Mouse (Mus musculus) embryonic facial prominence, embryonic 13.5 days (tissue): ENCODE results near the gene Rfc5. TPM values are rescaled to one million over a fixed set of nuclear protein-coding genes. Genes with fewer than 3 reads are reported as not detected.

Source experiments
- ATAC-seq: fragments of 200-750 bp; cut with Nextera tagmentation; 2 replicates; pipeline ENCODE4 v1.8.0; 2017; ENCODE audit warnings: low read depth; ENCODE audit not compliant: insufficient number of reproducible peaks, insufficient read depth, low FRiP score, low TSS enrichment
- H3K27ac ChIP-seq: fragments of 300-500 bp; sonication (generic); 2 replicates; pipeline ENCODE4 v1.5.1; 2015; ENCODE audit warnings: moderate library complexity, mild to moderate bottlenecking, inconsistent platforms
- H3K27me3 ChIP-seq: fragments of 300-500 bp; sonication (generic); 2 replicates; pipeline ENCODE4 v1.6.1; 2015; ENCODE audit warnings: mild to moderate bottlenecking, inconsistent platforms
- H3K36me3 ChIP-seq: fragments of 300-500 bp; sonication (generic); 2 replicates; pipeline ENCODE4 v1.6.1; 2015; ENCODE audit warnings: mild to moderate bottlenecking, inconsistent platforms
- H3K4me1 ChIP-seq: fragments of 300-500 bp; sonication (generic); 2 replicates; pipeline ENCODE4 v1.6.1; 2015; ENCODE audit warnings: inconsistent platforms
- H3K4me2 ChIP-seq: fragments of 300-500 bp; sonication (generic); 2 replicates; pipeline ENCODE4 v1.6.1; 2015; ENCODE audit warnings: moderate library complexity, mild to moderate bottlenecking, inconsistent platforms
- H3K4me3 ChIP-seq: fragments of 300-500 bp; sonication (generic); 2 replicates; pipeline ENCODE4 v1.5.1; 2015; ENCODE audit warnings: mild to moderate bottlenecking, inconsistent platforms
- H3K9ac ChIP-seq: fragments of 300-500 bp; sonication (generic); 2 replicates; pipeline ENCODE4 v1.6.1; 2015; ENCODE audit warnings: mild to moderate bottlenecking, inconsistent platforms
- H3K9me3 ChIP-seq: fragments of 300-500 bp; sonication (generic); 2 replicates; pipeline ENCODE4 v1.6.1; 2016; ENCODE audit warnings: inconsistent platforms
- WGBS: fragments of 180-500 bp; shearing (Covaris S2); methylation state at CpG from one replicate; pipeline ENCODE4 v1.1.7; 2015; ENCODE audit warnings: mixed read lengths; 5-methylcytosine and 5-hydroxymethylcytosine counted together
- polyA plus RNA-seq: library from polyadenylated mRNA; unstranded; fragments of >200 nt; fragmentation: Nextera tagmentation; extraction: Ambion mirVana; gene quantifications from 2 replicates; pipeline ENCODE4 v1.2.1, GENCODE M21; 2015

Rfc5 gene
- polyA plus RNA-seq, 1 experiment from 2014 or later: 87.7 TPM

GRCm38 (mm10) chr5:117358248-117358630, 30.6 kb downstream of the Rfc5 start:
- Histone ChIP-seq H3K9me3 (no peaks in the 10 kb centered on the region), H3K27ac (0 out of 2 replicates have a peak overlapping the region, but pooled peaks have one; percentile 87), H3K4me2 (peak overlapping the region; percentile 93), H3K36me3 (no peaks in the 10 kb centered on the region; the same call in 1 of the 2 replicates), H3K9ac (peak overlapping the region; percentile 96), H3K4me1 (peaks cover 50% of the 10 kb centered on the region), H3K27me3 (no peaks in the 10 kb centered on the region), H3K4me3 (peak overlapping the region; percentile 93)
- ATAC-seq: no peak
- 10% methylated on average over 6 of the region's 6 CpGs for WGBS

- Histone ChIP-seq H3K9me3 (no peaks in the 10 kb centered on the region), H3K36me3 (no peaks in the 10 kb centered on the region), H3K9ac (peak overlapping the region; percentile 96), H3K27me3 (no peaks in the 10 kb centered on the region), H3K27ac (peak overlapping the region; percentile 87), H3K4me1 (peaks cover 45% of the 10 kb centered on the region), H3K4me3 (peak overlapping the region; percentile 93), H3K4me2 (peak overlapping the region; percentile 93)
- under 1% methylated on average over 49 of the region's 49 CpGs for WGBS
- peak; percentile 34; the same call in 1 of the 2 replicates for ATAC-seq
Measured at GRCm38 (mm10) chr5:117357478-117358247, 31.2 kb downstream of the Rfc5 start.

GRCm38 (mm10) chr5:117357129-117357477, 31.7 kb downstream of the Rfc5 start, which contains the start of gene Wsb2:
Gene Wsb2, plus strand, starts transcription at chr5:117357304.
- H3K4me2 ChIP-seq: peak within 1 kb of the TSS; percentile 93
- WGBS: 0% methylated on average over 6 of the region's 54 CpGs
- peaks cover 39% of the 10 kb centered on the region for H3K4me1 ChIP-seq
- H3K27ac ChIP-seq: peak within 1 kb of the TSS; percentile 87
- H3K36me3 ChIP-seq: no peaks in the 10 kb centered on the region
- no peaks in the 10 kb centered on the region for H3K27me3 ChIP-seq
- peak within 1 kb of the TSS; percentile 93 for H3K4me3 ChIP-seq
- H3K9ac ChIP-seq: peak within 1 kb of the TSS; percentile 96
- no peaks in the 10 kb centered on the region for H3K9me3 ChIP-seq
- ATAC-seq: peak; percentile 59; the same call in 1 of the 2 replicates

DNA sequence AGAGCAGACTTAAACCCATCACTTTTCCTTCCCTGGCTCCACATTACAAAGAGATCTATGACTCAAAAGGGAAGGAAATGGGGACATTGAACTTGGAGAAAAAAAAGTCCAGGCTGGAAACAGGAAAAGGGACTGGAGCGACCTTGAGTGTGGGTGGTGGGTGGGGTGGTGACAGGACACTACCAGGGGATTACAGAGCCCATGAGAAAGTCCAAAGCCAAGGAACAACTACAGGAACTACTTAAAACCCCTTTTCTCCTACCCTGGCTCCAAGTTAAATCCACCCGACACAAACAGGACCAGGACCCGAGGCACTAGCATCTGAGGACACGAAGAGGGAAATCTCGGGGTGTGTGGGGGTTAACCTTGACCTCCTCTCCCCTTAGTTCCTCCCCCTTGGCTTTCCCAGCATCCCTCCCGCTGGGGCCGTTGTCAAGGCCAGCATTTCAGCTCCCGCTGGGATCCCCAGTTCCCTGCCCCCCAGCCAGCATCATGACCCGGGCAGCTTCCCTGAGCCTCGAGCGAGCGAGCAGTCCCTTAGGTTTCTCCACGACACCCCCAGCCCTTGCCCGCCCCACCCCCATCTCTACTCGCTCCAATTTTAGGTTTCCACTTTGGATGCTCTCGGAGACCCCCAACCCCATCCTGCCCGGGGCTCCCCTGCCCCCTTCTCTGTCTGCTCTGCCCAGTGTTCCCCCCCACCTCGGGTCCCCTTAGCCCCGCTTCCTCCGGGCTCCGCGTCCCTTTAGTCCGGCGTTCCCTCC, 32.3 kb downstream of the Rfc5 start:
- WGBS: under 1% methylated on average over 18 of the region's 24 CpGs
- peak; percentile 38; the same call in 1 of the 2 replicates for ATAC-seq
- peak overlapping the region; percentile 93 for H3K4me3 ChIP-seq
- H3K4me1 ChIP-seq: peaks cover 37% of the 10 kb centered on the region
- H3K27ac ChIP-seq: peak overlapping the region; percentile 87
- no peaks in the 10 kb centered on the region for H3K27me3 ChIP-seq
- H3K9me3 ChIP-seq: no peaks in the 10 kb centered on the region
- H3K9ac ChIP-seq: peak overlapping the region; percentile 96
- H3K36me3 ChIP-seq: no peaks in the 10 kb centered on the region
- peak overlapping the region; percentile 93 for H3K4me2 ChIP-seq

GRCm38 (mm10) chr5:117355648-117356303, 33.1 kb downstream of the Rfc5 start:
- no peak for ATAC-seq
- Histone ChIP-seq H3K9me3 (no peaks in the 10 kb centered on the region), H3K4me2 (peak overlapping the region; percentile 93), H3K36me3 (no peaks in the 10 kb centered on the region), H3K27ac (peak overlapping the region; percentile 87; the same call in 1 of the 2 replicates), H3K9ac (peak overlapping the region; percentile 96; the same call in 1 of the 2 replicates), H3K27me3 (no peaks in the 10 kb centered on the region), H3K4me1 (peaks cover 32% of the 10 kb centered on the region), H3K4me3 (peak overlapping the region; percentile 93)
- WGBS: 52% methylated on average over 14 of the region's 14 CpGs

DNA sequence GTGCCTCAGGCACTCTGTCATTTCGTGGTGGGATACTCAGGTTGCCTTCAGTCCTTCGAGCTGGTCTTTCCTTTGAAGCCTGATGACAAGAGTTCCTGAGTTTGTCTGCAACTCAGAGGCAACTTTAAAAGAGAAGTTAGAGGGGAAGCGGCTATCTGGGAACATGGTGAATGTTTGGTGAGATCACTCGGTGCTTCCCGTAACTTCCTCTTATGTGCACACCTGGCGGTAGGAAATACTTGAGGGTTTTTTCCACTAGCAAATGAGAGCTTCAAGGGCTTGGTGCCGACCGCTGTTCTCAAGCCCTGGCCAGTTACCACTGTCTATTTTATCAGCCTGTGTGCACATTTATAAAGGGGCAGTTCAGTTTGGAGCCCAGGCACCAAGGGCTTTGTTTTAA, 34.7 kb downstream of the Rfc5 start:
- 68% methylated on average over 8 of the region's 8 CpGs for WGBS
- no peak for ATAC-seq
- Histone ChIP-seq H3K4me2 (no peak overlapping the region), H3K9me3 (no peaks in the 10 kb centered on the region), H3K27me3 (no peaks in the 10 kb centered on the region), H3K4me1 (peaks cover 15% of the 10 kb centered on the region), H3K9ac (no peak overlapping the region), H3K27ac (no peak overlapping the region), H3K36me3 (peaks cover 5% of the 10 kb centered on the region; the same call in 1 of the 2 replicates), H3K4me3 (no peak overlapping the region)

DNA sequence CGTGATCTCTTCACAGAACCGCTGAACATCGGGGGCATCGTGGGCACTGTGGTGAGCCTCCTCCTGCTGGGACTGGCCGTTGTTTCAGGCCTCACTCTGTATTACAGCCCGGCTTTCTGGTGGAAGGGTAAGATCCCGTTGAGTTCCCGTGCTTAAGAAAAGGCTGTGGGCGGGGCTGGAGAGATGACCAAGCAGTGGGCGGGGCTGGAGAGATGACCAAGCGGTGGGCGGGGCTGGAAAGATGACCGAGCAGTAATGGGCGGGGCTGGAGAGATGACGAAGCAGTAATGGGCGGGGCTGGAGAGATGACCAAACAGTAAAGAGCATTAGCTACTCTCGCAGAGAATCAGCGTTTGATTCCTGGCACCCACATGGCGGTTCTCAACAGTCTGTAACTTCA, 40.6 kb downstream of the Rfc5 start:
- 31% methylated on average over 19 of the region's 19 CpGs for WGBS
- no peak for ATAC-seq
- no peak overlapping the region for H3K4me2 ChIP-seq
- H3K9me3 ChIP-seq: no peaks in the 10 kb centered on the region
- no peak overlapping the region for H3K9ac ChIP-seq
- H3K36me3 ChIP-seq: peaks cover 9% of the 10 kb centered on the region
- no peaks in the 10 kb centered on the region for H3K4me1 ChIP-seq
- H3K27ac ChIP-seq: no peak overlapping the region
- no peak overlapping the region for H3K4me3 ChIP-seq
- no peaks in the 10 kb centered on the region for H3K27me3 ChIP-seq

DNA sequence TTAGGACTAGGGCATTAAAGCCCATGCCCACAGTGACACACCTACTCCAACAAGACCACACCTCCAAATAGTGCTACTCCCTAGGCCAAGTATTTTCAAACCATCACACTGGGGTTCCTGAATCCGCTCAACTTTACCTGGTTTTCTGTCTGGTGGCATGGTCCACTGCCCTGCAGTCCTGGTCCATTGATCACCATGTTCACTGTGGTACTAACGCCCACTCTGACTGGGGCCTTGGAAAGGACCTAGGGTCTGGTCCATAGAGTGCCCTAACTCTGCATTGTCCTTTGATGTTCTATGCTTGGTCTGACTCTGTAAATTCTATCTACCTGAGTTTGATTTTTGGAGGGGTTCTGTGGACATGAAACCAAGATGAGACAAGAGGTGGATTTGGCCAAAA, 41.0 kb downstream of the Rfc5 start:
- peaks cover 9% of the 10 kb centered on the region for H3K36me3 ChIP-seq
- no peak overlapping the region for H3K4me3 ChIP-seq
- H3K4me2 ChIP-seq: no peak overlapping the region
- ATAC-seq: no peak
- H3K27me3 ChIP-seq: no peaks in the 10 kb centered on the region
- WGBS: 95% methylated on average over 2 of the region's 2 CpGs
- H3K27ac ChIP-seq: no peak overlapping the region
- no peaks in the 10 kb centered on the region for H3K4me1 ChIP-seq
- no peak overlapping the region for H3K9ac ChIP-seq
- no peaks in the 10 kb centered on the region for H3K9me3 ChIP-seq

DNA sequence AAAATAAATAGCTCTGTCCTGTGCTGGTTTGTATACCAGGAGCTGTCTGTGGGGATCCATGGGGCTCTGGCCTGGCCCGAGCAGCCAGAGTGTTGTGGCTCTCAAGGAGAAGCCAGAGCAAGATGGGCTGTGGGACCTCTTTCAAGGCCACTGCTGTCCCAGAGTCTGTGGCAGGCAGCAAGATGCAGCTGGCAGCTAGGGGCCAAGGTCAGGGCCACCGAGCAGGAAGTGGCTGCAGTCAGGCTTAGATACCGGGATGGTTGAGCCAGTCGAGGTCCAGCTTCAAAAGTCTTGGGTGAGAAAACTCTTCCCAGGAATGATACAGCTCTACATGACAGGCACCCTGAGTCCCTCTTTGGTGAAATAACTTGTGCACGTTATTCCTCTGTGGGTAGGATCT, 41.8 kb downstream of the Rfc5 start:
- no peak for ATAC-seq
- no peak overlapping the region for H3K9ac ChIP-seq
- H3K4me2 ChIP-seq: no peak overlapping the region
- H3K4me3 ChIP-seq: no peak overlapping the region
- no peaks in the 10 kb centered on the region for H3K9me3 ChIP-seq
- H3K36me3 ChIP-seq: peaks cover 9% of the 10 kb centered on the region
- H3K27ac ChIP-seq: no peak overlapping the region
- WGBS: 88% methylated on average over 5 of the region's 5 CpGs
- H3K27me3 ChIP-seq: no peaks in the 10 kb centered on the region
- H3K4me1 ChIP-seq: no peaks in the 10 kb centered on the region

DNA sequence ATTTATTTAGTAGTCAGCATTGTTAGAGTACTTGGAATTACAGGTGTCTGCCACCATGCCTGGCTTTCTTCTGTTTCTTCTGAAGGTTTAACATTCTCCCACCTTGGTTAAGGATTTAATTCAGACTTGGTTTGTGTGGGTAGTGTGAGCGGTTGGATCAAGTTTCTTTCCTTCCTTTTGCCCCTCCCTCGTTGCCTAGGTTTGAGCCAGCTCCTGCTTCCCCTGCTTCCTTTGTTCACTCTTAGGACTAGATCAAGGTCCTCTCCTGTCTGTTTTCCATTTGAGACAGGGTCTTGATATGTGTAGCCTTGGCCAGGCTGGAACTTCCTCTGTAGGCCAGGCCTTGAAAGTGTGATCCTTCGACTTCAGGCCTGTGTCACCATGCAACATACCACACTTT, 42.6 kb downstream of the Rfc5 start:
- Histone ChIP-seq H3K4me2 (no peak overlapping the region), H3K27me3 (no peaks in the 10 kb centered on the region), H3K9ac (no peak overlapping the region), H3K27ac (no peak overlapping the region), H3K36me3 (peaks cover 9% of the 10 kb centered on the region), H3K4me1 (no peaks in the 10 kb centered on the region), H3K9me3 (no peaks in the 10 kb centered on the region), H3K4me3 (no peak overlapping the region)
- ATAC-seq: no peak
- WGBS: 30% methylated on average over 3 of the region's 3 CpGs

DNA sequence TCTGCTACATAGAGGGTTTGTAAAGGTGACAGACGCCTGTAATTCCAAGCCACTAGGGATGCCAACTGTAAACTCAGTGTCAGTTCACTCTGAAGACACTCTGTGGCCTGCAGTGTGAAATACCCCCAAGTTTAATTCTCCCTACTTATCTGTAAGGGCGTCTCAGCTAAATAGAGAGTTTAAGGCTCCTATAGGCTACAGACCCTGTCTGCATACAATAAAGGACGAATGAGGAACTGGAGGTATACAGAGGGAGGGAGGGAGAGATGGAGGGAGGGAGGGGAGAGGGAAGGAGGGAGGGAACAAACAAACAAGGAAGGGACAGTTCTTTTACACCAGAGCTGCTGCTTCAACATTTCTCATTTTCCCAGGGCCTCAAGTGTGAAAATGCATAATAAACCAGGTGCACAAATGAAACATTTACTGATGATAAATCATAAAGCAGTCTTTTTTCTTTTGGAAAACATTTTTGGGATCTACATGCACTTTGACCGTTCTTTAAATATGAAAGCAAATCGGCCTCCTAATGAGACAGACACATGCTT, 43.3 kb downstream of the Rfc5 start:
- Histone ChIP-seq H3K4me2 (no peak overlapping the region), H3K4me3 (no peak overlapping the region), H3K9me3 (no peaks in the 10 kb centered on the region), H3K36me3 (peaks cover 9% of the 10 kb centered on the region), H3K27me3 (no peaks in the 10 kb centered on the region), H3K27ac (no peak overlapping the region), H3K4me1 (no peaks in the 10 kb centered on the region), H3K9ac (no peak overlapping the region)
- WGBS: 79% methylated on average over 5 of the region's 5 CpGs
- no peak for ATAC-seq
